Comparison of ENCODE assay signal across 8 mouse cellular contexts in the genomic region with DNA sequence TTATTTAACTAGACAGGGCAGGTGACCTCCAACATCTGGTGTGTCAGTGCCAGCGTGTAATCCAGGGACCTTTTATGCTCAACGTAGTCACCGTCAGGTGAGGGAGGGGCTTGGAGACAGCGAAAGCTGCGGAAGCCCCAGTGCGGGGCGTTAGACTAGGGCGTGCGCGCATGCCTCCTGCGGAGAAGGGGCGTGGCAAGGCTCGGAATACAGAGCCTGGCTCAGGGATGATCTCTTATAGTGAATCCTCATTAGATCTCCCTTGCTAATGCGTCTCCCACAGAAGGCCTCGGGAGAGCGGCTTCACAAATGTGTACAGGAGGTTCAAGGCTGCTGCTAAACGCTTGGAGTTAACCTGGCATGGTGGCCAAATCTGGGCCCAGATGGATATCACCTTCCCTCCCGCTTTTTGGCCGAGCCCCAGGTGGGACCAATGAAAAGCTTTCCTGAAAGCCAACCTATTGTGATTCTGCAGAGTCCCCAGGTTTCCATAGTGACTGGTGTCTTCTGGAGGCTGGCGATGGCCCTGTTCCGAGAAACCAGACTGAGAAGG. TPM values are rescaled to one million over a fixed set of nuclear protein-coding genes. Genes with fewer than 3 reads are reported as not detected.
A peak's percentile ranks its signal among the peaks of the same experiment; 100 is the strongest.
DNase-seq lines count a peak whose midpoint lies in the region; ATAC-seq and TF ChIP-seq lines count a peak whose summit lies in the region.

No protein-coding gene starts in this region.

- H3K27ac ChIP-seq in kidney, postnatal 0 days = no peak overlapping the region
- no peak overlapping the region for H3K27ac ChIP-seq in liver, embryonic 14.5 days

- DNase-seq in CD4-positive, CD25-positive, alpha-beta regulatory T cell, adult 2 months (ENCODE audit: low read depth, low spot score) = peak; percentile 8
- peak; percentile 33 for DNase-seq in urinary bladder, postnatal 14 days (ENCODE audit: low spot score)
- DNase-seq in urinary bladder, postnatal 4 days (ENCODE audit: low spot score in 2 of 2) = no peak
- peak; percentile 55 for DNase-seq in kidney, postnatal 0 days (ENCODE audit: low spot score)
- DNase-seq in liver, embryonic 14.5 days (ENCODE audit: low read depth in 3 of 3, low spot score in 3 of 3) = no peak
- peak; percentile 54 for DNase-seq in retina, embryonic 14.5 days (ENCODE audit: low spot score)

- TF ChIP-seq EP300 in liver, embryonic 14.5 days (IDR thresholded peaks at IDR 0.05; ENCODE audit: low read depth) = no peak

- no peak for TF ChIP-seq CTCF in kidney, postnatal 0 days (IDR thresholded peaks at IDR 0.05; ENCODE audit: low read depth)
- no peak for TF ChIP-seq CTCF in liver, embryonic 14.5 days (IDR thresholded peaks at IDR 0.05; ENCODE audit: low read depth)

- peak overlapping the region; percentile 37 for H3K4me3 ChIP-seq in kidney, postnatal 0 days (replicated peaks; ENCODE audit: low read depth, low read length)
- H3K4me3 ChIP-seq in liver, embryonic 14.5 days (ENCODE audit: insufficient read depth in 1 of 2, low read depth in 2 of 2, low read length in 2 of 2) = peak overlapping the region; percentile 35 to 59

- H3K9ac ChIP-seq in kidney, postnatal 0 days (ENCODE audit: low read depth, low read length) = 0 out of 2 replicates have a peak overlapping the region, but pooled peaks have one; percentile 37
- H3K9ac ChIP-seq in liver, embryonic 14.5 days (replicated peaks) = no peak overlapping the region

- H3K36me3 ChIP-seq in kidney, postnatal 0 days (ENCODE audit: insufficient read depth, low read length) = no peaks in the 10 kb centered on the region
- no peaks in the 10 kb centered on the region for H3K36me3 ChIP-seq in liver, embryonic 14.5 days (replicated peaks; ENCODE audit: control insufficient read depth, insufficient read depth, low read depth)

- peak overlapping the region; percentile 75 for H3K4me2 ChIP-seq in kidney, postnatal 0 days (ENCODE audit: low read length)
- peak overlapping the region; percentile 43 for H3K4me2 ChIP-seq in liver, embryonic 14.5 days (ENCODE audit: low read depth)

- H3K27me3 ChIP-seq in kidney, postnatal 0 days (ENCODE audit: insufficient read depth, low read length) = no peaks in the 10 kb centered on the region
- no peaks in the 10 kb centered on the region for H3K27me3 ChIP-seq in liver, embryonic 14.5 days (ENCODE audit: control insufficient read depth, insufficient read depth, low read length)

- no peak for ATAC-seq in CD4-positive, CD25-positive, alpha-beta regulatory T cell, adult 4 months
- no peak for ATAC-seq in kidney, postnatal 0 days (replicated peaks; ENCODE audit: low FRiP score, low read depth)
- ATAC-seq in liver, embryonic 14.5 days (ENCODE audit: insufficient read depth) = no peak
- no peak for ATAC-seq in granulocyte monocyte progenitor cell, adult 5-6 weeks (replicated peaks; ENCODE audit: poor library complexity, severe bottlenecking)

- 7% methylated on average over 21 of the region's 21 CpGs for WGBS in kidney, postnatal 0 days
- WGBS in liver, embryonic 14.5 days (ENCODE audit: insufficient replicate concordance) = 11% methylated on average over 21 of the region's 21 CpGs

- no peaks in the 10 kb centered on the region for H3K4me1 ChIP-seq in kidney, postnatal 0 days (replicated peaks; ENCODE audit: insufficient read depth, low read length)
- no peaks in the 10 kb centered on the region for H3K4me1 ChIP-seq in liver, embryonic 14.5 days (replicated peaks; ENCODE audit: control insufficient read depth in 2 of 2, insufficient read depth in 2 of 2, low read length in 1 of 2)

- no peaks in the 10 kb centered on the region for H3K9me3 ChIP-seq in kidney, postnatal 0 days (replicated peaks; ENCODE audit: low read length)
- no peaks in the 10 kb centered on the region for H3K9me3 ChIP-seq in liver, embryonic 14.5 days (ENCODE audit: control insufficient read depth, low read length)

RNA-seq across cellular contexts. Expression of a gene that starts 39.3 kb away (rescaled TPM):
- 10 to 100 TPM; 63.8 to 72.5 TPM for polyA plus RNA-seq in CD4-positive, CD25-positive, alpha-beta regulatory T cell, adult 4 months (2017; shearing (Covaris generic))
- polyA plus RNA-seq in kidney, postnatal 0 days (2015; fragmentation: Nextera tagmentation; extraction: Ambion mirVana) = 74.6 and 76.0 TPM in 2 replicates
- polyA plus RNA-seq in liver, embryonic 14.5 days (2012; rRNA removed) = 10.8 and 14.0 TPM in 2 replicates
- polyA plus RNA-seq in liver, embryonic 14.5 days (2014; fragmentation: Nextera tagmentation; extraction: Ambion mirVana) = 15.4 and 19.1 TPM in 2 replicates
- total RNA-seq in granulocyte monocyte progenitor cell, adult 5-6 weeks (2014; fragmentation: Nextera tagmentation) = 30.4 and 44.8 TPM in 2 replicates
- 36.8 and 39.8 TPM in 2 replicates for total RNA-seq in granulocyte monocyte progenitor cell, adult 5-6 weeks (2017)

RNA-seq across cellular contexts. Expression of a gene that starts 56.9 kb away (rescaled TPM):
- not detected for polyA plus RNA-seq in CD4-positive, CD25-positive, alpha-beta regulatory T cell, adult 4 months (2017; shearing (Covaris generic))
- 0.08 TPM in 1 of 2 replicates, not detected in the other for polyA plus RNA-seq in kidney, postnatal 0 days (2015; fragmentation: Nextera tagmentation; extraction: Ambion mirVana)
- polyA plus RNA-seq in liver, embryonic 14.5 days (2012; rRNA removed) = 0.31 and 0.40 TPM in 2 replicates
- polyA plus RNA-seq in liver, embryonic 14.5 days (2014; fragmentation: Nextera tagmentation; extraction: Ambion mirVana) = 0.08 and 0.25 TPM in 2 replicates
- not detected in 2 replicates for total RNA-seq in granulocyte monocyte progenitor cell, adult 5-6 weeks (2014; fragmentation: Nextera tagmentation)
- not detected in 2 replicates for total RNA-seq in granulocyte monocyte progenitor cell, adult 5-6 weeks (2017)

Comparison
In these comparisons a context has a peak if more than half of its experiments do, and no peak if none do; other contexts are left out.
1. DNase-seq: peak in CD4-positive, CD25-positive, alpha-beta regulatory T cell, adult 2 months (single experiment), urinary bladder, postnatal 14 days (single experiment), kidney, postnatal 0 days (single experiment) and retina, embryonic 14.5 days (single experiment); none in urinary bladder, postnatal 4 days (0 of 2) and liver, embryonic 14.5 days (0 of 3).